Mouse (Mus musculus): Measurements from ENCODE around the gene Cdk11b.
"Not testable (repeated sequence)": the region's sequence is repeated elsewhere in the genome, so short reads cannot be mapped to it uniquely, and the experiment has no call there.

The Cdk11b gene

DNA sequence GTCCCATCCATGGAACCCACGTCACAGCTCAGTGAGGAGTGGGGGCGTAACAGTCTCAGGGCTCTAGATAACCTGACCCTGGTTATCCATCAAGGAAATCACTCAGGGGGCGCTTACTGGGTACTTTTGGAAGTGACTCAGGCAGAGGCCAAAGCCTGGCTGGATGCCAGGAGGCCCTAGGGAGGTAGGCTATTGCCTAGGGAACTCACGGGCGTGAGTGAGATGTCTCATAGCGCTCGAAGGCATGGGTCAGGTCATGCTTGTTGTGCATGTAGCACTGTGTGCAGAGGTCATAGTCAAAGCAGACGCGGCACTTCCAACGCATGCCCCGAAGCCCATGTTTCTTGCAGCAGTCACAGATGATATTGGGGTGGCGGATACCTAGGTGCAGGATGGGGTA, 36.0 kb downstream of the Cdk11b start:
- in situ Hi-C loops (cut with MboI; ENCODE audit: low sequenced_read_pairs), result no loop called here

DNA sequence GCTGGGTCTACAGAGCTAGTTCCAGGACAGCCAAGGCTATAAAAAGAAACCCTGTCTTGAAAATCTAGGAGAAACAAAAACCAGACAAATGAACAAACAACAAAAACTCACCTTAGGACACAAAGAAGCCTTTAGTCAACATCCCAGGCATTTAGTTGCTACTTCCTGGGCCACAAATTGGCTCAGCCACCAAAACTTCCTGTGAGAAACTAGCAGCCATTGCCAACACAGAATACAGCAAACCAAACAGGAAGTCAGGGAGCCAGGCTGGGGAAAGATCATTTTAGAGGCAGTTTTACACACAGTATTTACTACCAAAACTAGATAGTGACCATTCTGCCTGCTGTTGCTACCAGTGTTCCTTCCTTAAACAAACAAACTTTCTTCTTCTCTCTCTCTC, 42.2 kb downstream of the Cdk11b start:
- in situ Hi-C loops (cut with MboI; ENCODE audit: low sequenced_read_pairs), result no loop called here

DNA sequence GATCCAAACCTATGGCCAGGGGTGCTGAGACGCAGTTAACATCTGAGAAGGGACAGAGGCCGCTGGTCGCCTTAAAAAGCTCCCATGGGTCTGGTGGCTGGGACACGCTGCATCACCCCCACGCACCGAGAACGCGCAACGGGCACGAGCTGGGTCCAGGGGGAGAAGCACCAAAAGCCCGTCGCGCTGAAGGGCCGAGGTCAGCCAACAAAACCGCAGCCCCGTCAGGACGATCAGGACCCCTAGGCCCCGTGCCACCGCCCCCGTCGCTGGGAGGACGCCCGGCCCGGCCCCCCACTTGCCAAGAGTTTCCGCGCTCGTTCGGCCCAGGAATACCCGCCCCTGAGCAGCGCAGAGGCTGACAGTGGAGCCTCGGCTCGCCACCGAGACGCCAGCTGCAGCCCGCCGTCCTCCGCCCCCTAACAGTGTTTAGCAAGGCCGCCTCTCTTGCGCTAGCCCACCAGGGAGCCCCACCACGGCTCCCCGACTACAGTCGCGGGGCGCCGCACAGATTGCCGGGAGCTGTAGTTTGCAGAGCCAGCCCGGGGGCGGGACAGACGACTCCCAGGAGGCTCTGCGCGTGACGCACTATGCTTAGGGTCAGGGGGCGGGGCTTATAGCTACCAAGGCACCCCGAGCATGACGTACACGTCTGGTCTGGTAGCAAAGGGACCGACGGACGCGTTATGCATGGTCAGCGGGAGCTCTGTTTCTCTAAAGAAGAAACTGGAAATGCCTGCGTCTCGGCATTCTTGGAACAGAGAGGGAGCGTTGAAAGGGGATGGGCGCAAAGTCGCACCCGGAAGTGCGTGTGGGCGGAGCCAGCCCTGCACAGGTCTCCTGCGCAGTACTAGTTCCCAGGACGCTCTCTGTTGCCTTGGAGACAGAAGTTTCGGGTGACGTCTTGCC, 44.3 kb downstream of the Cdk11b start, which contains the start of gene Mib2:
TSS of gene Mib2 (minus strand) at position 510 of the 909 bp plus-strand sequence.
- in situ Hi-C loops (cut with MboI; ENCODE audit: low sequenced_read_pairs), result no loop called here

DNA sequence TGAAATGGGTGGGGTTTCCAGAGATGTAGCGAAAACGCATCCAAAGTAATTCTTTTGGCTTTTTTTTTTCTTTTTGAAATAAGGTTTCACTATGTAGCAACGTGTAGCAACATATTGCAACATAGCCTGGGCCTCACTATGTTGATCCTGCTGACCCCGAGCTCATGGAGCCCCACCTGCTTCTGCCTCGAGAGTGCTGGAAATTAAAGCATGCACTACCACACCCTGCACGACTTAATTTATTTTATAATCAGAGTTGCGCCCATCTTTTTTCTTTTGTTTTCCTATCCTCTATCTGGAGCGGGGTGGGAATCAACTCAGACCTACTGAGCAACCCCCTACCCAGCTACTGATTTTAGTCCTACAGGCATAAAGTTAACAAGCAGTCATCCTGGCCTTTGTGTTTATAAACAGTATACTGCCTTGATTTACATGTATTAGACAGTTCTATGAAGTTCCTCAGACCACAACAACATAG, 45.0 kb downstream of the Cdk11b start:
- in situ Hi-C loops (cut with MboI; ENCODE audit: low sequenced_read_pairs), result no loop called here

DNA sequence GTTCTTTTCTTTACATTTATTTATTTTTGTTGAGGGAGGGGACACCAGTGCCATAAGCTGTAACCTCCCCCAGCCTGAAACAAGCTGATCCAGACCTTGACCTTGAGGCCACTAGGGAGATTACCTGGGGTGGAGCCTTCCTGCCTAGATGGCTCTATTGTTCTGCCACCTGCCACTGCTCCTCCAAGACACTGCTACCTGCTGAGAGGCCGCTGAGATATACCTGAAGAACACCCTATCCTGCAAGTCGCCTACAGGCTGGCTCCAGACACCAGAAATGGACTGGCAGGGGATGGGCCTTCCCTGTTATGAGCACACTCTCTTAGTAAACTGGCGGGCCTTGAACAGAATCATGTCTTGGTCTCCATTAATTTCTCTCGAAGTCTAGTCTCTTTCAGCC, 45.6 kb downstream of the Cdk11b start:
- in situ Hi-C loops (cut with MboI; ENCODE audit: low sequenced_read_pairs), result not testable (repeated sequence)

DNA sequence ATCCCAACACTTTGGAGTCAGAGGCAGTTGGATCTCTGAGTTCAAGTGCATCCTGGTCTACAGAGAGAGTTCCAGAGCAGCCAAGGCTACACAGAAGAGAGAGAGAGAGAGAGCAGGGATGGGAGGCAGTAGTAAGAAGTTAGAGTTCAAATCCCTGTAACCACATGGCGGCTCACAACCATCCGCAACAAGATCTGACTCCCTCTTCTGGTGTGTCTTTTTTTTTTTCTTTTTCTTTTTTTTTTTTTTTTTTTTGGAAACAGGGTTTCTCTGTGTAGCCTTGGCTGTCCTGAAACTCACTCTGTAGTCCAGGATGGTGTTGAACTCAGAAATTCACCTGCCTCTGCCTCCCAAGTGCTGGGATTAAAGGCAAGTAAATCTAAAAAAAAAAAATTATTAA, 47.4 kb downstream of the Cdk11b start:
- in situ Hi-C loops (cut with MboI; ENCODE audit: low sequenced_read_pairs), result no loop called here

DNA sequence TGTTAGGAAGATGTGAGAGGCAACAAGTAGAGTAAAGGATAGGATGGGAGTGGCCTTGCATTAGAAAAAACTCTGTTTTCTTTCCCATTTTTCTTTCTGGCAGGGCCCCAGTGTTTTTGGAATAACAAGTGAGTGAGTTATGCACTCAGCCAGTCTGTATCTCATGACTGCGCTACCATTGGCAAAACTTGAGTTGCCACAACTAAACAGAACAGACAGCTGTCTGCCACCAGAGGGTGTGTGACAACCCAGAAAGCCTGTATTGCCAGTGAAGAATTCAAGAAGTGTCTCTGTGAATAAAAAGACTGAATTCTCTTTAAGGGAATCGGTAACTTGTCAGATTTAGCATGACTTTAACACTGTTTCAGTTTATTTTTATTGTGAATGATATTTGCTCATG, 51.3 kb downstream of the Cdk11b start:
- in situ Hi-C loops (cut with MboI; ENCODE audit: low sequenced_read_pairs), result no loop called here

DNA sequence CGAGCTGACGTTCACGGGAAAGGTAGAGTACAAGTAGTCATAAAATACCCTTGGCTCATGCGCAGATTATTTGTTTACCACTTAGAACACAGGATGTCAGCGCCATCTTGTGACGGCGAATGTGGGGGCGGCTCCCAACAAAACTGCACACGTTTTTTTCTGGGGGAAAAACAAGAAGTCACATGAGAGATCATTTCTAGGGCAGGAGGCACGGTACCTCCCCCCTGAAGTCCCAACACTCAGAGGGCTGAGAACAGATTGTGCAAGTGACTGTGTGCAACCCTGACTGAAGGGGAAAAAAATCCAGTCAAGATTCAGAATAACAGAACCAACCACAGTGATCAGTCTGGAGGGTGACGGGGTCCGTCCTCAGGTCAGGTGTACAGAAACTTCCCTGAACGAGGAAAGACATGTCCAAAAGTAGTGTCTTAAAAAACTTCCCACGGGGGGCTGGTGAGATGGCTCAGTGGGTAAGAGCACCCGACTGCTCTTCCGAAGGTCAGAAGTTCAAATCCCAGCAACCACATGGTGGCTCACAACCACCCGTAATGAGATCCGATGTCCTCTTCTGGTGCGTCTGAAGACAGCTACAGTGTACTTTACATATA, 59.1 kb downstream of the Cdk11b start:
- in situ Hi-C loops (cut with MboI; ENCODE audit: low sequenced_read_pairs), result not testable (repeated sequence)

DNA sequence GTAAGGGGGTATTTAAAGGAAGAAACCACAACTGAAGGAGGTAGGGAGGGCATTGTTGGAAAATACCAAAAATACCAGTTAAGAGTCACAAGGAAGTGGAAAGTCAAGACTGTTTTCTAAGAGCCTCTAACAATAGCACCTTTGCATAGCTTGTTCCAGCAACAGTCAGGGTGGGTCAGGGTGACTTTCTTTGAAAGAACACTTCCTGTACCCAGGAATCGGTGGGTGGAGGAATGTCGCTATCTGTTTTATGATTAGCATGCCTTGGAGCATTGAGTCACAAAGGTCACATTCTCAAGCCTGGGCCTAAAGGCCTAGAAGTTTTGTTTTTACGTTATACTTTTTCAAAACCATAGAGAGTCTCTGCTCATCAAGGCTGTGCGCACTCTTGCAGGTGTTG, 63.1 kb downstream of the Cdk11b start:
- in situ Hi-C loops (cut with MboI; ENCODE audit: low sequenced_read_pairs), result not testable (repeated sequence)

DNA sequence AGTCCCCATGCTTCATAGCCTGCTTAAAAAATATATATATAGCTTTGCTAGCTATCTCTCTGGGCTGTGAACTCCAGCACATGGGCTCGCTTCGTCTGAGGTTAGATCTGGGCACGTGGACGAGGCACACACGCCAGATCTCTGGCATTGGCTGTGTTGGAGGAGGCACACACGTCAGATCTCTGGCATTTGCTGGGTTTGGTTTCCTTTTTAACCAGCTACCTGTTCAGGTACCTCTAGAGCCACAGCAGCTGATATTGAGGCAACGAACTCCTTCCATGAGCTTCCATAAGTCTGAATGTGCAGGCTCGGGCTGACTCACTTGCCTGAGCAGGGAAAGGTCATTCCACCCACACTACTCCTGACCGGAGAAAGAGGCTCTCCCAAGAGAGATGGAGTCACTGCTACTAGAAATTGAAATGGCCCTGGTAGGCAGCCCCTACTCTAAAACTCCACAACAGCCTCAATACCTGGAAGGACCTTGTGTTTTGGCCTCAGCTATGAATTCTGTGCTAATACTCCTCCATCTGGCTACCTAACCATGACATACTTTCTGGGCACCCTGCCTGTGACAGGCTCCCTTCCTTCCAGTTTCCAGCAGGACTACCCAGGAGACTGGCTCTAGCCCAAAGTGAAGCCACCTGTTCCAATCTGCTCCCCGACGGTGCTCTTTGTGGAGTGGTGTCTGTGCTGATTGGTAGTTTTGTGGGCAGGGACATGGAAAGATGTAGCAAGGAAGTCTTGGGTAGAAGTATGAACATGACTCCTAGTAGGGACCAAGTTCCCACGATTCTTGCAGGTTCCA, 66.1 kb downstream of the Cdk11b start:
- in situ Hi-C loops (cut with MboI; ENCODE audit: low sequenced_read_pairs), result no loop called here

DNA sequence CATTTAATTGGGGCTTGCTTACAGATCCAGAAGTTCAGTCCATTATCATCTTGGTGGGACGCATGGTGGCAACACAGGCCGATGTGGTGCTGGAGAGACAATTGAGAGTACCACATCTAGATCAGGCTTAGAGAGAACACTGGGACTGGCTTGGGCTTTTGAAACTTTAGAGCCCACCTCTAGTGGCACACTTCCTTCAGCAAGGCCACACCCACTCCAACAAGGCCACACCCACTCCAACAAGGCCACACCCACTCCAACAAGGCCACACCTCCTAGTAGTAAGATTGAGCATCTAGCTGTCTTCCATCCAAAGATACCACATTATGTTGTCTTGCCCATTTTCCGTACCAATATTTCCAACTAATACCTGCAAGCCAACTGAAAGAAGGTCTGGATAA, 67.8 kb downstream of the Cdk11b start:
- in situ Hi-C loops (cut with MboI; ENCODE audit: low sequenced_read_pairs), result no loop called here

DNA sequence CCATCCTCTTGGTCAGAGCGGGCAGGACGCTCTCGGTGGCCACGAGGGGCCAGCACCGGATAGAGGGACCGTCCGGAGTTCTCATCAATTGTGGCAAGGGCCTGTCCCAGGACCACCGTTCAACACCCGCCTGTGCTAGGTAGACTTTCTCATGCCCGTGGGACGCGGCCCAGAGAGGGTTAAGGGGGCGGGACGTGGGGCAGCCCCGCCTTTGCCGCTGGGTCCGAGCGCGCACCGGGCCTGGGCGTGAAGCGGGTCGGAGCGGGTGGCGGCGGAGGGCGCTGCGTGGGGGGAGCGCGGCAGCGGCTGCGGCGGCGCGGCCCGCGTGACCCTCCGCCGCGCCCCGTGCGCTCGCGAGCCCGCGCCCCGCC, 69.4 kb downstream of the Cdk11b start, which contains the start of gene Fndc10:
TSS of gene Fndc10 (plus strand) at position 232 of the 371 bp plus-strand sequence.
- in situ Hi-C loops (cut with MboI; ENCODE audit: low sequenced_read_pairs), result no loop called here

DNA sequence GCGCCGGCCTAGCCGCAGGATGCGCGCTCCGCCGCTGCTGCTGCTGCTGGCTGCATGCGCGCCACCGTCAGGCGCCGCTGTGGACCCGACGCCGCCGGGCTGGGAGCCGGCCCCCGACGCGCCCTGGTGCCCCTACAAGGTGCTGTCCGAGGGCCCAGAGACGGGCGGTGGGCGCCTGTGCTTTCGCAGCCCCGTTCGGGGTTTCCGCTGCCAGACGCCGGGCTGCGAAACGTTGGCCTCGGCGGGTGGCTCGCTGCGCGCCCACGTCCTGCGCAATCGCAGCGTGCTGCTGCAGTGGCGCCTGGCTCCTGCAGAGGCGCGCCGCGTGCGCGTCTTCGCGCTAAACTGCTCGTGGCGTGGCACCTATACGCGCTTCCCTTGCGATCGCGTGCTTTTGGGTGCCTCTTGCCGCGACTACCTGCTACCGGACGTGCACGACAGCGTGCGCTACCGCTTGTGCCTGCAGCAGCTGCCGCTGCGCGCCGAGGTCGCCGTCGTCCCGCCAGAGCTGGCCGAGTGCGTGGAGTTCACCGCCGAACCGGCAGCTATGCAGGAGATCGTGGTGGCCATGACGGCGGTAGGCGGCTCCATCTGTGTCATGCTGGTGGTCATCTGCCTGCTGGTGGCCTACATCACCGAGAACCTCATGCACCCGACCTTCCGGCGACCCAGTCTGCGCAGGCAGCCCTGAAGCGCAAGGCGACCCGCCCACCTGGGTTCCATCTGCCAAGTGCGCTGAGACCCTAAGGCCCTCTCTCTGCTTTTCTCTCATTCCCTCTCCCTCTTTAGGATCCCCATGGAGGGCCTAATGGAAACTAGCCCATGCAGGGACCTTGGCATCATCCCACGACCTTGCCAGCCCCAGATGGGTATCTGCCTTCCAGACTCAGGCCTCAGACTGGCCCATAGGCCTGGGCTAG, 70.1 kb downstream of the Cdk11b start:
- in situ Hi-C loops (cut with MboI; ENCODE audit: low sequenced_read_pairs), result no loop called here

DNA sequence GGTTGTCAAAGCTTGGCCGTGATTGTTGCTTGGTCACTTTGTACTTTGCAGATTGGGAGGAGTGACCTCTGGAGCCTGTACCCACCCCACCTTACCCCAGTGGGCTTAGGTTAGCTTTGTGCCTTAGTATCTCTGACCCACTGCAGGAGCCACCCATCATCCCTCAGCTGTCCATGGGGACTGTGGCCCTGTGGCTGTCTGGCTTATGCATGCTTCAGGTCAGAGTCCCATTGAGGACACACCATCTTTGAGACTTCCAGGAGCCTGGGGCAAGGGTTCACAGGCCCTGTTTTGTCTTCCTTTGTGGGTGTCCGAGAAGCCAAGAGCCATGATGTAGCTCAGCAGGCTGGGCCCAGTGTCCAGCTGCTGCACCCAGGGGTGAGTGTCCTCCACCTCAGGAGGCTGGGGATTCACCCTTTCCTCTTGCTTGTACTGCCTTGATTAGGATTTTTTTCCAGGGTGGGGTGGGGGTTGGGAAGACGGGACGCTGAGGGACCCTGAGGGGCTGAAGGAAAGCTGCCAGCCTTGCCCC, 70.9 kb downstream of the Cdk11b start:
- in situ Hi-C loops (cut with MboI; ENCODE audit: low sequenced_read_pairs), result no loop called here

DNA sequence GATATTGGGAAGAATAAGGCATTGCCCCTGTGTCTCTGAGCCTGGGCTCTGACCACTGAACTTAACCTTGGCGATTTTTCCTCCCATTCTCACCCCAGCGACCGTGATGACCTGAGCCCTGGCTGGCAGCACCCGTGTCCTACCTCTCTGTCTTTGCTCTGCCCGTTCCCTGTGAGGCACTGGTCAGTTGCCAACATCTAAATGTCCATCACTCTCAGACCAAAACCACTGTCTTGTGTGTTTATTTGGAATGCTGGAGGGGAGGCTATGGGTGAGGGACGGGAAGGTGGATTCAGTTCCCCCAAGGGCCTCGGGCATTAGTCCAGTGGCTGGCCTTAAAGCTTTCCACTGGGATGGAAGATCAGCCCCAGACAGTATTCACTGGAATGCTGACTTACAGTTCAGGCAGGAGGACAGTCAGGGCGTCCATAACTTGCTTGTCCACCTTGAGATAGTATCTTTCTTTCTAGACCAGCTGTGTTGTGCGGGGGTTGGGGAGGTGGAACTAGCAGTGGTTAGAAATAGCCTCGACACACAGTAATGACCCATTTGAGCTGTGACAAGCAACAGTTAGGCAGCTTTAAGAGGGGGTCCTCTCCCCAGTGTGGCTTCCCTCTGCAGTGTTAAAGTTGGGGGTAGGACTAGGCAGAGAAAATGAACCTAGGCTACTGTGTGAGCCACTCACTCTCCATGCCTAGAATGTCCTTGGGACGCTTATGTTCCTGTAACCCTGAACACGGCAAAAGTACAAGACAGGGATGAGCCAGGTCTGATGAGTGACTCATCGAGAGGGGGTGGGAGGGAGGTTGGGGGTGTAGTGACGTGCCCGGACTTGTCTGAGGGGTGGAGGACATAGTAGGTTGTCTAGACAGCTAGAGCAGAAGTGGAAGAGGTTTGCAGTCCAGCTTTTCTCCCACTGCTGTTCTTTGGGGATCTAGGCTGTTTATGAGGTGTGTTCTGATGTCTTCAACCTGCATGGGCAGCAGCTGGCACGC, 71.9 kb downstream of the Cdk11b start:
- in situ Hi-C loops (cut with MboI; ENCODE audit: low sequenced_read_pairs), result no loop called here

All from CH12F3 (cell line).